Mouse (Mus musculus) 416B (cell line): ENCODE data around the gene Rev1.
"Not testable (repeated sequence)": the region's sequence is repeated elsewhere in the genome, so short reads cannot be mapped to it uniquely, and the experiment has no call there.

Experiments used
- DNase-seq: peaks from one replicate; pipeline ENCODE4 v3.0.0; 2011; ENCODE audit warnings: low read depth

Gene Rev1

DNA sequence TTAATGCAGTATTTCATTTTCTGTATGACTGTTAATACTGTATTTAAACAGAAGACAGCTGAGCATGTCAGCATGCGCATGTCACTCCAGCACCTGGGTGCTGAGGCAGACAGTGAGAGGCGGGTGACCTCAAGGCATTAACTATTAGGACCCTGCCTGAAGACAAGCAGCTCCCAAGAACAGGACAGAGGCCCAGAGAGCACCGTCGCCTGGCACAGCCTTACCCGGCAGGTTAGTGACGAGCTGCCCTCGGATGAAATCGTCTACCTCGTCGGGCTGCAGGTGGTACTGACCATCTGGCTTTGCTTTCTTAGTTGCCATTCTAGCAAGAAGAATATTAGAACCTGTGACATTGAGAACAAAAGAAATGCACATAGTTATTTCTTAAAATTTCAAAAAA is 62.3 kb downstream of the Rev1 start:
- no peak for DNase-seq

DNA sequence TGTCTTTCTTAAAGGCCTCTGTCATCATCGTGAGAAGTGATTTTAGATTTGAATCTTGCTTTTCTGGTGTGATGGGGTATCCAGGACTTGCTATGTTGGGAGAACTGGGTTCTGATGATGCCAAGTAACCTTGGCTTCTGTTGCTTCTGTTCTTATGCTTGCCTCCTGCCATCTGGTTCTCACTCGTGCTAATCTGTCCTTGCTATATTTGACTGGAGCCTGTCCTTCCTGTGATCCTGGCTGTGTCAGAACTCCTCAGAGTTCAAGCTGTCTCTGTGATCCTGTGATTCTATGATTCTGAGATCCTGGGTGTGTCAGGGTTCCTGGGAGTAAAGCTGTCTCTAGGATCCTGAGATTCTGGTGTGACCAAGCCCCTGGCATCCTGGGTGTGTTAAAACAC is 67.4 kb downstream of the Rev1 start:
- not testable (repeated sequence) for DNase-seq

DNA sequence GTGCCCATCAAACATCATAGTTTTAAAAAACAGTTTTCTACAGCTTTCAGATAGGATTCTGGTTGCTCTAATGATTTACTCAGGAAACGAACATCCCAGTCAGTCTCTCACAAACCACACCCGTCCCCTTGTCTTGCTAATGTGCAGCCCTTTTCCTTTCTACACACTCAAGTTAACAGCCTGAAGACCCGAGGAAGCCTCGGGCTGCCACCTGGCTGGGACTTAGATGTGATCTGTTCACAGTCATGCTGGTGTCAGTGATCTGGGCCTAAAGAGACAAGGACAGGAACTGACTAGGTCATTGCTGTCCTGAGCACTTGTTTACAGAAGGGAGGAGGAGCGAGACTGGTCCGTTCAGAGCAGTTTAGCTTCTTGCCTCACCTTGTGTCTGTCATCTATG is 71.2 kb downstream of the Rev1 start:
- no peak for DNase-seq

DNA sequence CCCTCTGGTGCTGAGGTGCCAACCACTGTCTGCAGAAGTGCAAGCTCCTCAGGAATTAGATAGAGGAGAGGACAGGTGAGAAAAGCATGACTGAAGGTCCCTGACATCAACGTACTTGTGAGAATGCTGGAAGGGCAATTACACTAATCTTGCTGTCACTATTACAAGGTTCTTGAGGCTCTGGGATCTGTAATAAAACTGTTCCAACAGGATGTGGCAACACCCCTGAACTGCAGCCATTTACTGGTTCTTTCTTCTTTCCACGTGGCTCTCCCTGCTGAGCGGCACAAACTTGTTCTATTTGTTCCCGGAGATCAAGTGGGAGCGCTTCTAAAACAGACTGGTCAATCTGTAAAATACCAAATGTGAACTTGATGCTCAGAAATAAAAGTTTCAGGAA is 74.4 kb downstream of the Rev1 start:
- DNase-seq: no peak

DNA sequence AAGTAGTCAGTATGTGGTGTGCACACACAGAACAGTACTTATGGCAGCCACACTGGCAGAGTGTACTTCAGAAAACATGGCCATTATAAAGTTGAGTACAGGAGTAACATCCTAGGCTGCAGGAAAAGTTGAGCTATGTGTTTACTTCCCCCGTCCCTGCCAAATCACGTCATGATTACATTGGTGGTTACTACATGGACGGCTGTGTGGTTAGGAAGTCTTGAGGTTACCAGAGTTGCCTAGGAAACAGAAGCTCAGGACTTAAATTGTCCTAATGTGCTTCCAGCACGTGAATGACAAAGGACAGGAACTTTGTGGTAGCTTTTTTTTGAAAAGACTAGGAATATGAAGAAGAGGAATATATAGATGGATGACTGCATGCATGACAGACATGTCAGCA is 80.0 kb downstream of the Rev1 start:
- peak; percentile 81 for DNase-seq

DNA sequence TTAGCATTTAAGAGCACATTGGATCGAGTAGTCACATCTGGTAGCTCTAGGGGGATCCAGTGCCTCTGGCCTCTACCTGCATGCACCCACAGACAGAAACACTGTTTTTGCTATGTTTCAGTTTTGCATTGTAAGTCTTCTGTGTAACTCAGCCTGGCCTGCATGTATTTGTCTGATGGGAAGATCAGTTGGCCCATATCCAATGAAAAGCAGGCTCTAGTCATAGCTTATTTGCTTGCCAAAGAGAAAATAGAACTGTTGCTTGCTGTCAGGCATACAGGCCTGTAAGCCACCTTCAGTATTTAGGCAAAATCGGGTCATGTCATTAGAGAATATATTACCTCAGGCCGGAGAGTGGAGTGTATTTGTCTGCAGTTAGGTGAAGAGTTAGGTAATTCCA is 81.5 kb downstream of the Rev1 start:
- no peak for DNase-seq

DNA sequence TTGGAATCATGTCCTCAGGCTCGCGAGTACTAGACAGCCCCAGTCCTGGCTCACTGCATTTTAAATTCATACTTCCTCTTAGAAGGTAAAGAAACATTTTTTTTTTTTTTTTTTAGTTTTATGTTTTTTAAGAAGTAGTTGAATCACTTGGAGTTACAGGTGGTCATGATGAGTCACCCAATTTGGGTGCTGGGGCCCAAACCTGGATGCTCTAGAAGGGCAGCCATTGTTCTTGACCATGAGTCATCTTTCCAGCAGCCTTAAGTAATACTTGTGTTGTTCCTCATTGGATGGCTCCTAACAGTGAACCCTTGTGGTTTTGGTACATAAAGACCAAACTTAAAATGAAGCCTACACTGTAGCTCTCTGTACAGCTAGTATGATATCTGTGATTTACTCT is 90.7 kb downstream of the Rev1 start:
- DNase-seq: peak; percentile 82

DNA sequence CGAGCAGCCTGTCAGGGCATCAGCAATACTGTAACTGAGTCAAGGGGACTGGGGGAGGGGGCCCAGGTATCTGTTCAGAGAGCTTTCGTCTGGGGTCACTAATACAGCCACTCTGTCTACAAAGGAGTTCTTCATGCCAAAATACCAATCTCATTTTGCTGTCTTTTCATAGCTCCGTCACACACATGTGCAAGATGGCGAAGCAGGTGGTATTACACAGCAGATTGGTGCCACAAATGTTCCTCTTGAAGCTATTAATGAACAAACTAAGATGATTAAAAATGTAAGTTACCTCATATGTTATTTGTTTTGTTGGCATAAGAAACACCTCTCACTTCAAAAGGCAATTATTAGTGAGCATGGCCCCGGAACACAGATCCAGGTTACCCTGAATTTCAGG is 92.2 kb downstream of the Rev1 start:
- no peak for DNase-seq

DNA sequence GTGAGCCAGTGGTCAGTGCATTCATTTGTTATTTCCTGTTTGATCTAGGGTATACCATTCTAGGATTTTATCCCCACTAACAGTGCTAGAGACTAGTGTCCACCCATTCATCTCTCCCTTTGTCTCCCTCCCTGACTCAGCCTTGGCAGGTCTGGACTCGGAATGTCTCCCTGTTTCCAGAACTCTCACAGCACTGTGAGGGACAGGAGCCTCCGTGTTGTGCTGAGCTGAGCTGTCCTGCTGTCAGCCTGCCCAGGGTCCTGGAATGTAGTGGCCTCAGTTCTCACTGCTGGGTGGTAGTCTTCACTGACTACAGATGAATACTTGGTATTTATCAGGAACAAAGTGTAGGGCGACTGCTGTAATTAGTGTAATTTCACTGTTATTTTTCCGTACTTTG is 94.1 kb downstream of the Rev1 start:
- DNase-seq: no peak

DNA sequence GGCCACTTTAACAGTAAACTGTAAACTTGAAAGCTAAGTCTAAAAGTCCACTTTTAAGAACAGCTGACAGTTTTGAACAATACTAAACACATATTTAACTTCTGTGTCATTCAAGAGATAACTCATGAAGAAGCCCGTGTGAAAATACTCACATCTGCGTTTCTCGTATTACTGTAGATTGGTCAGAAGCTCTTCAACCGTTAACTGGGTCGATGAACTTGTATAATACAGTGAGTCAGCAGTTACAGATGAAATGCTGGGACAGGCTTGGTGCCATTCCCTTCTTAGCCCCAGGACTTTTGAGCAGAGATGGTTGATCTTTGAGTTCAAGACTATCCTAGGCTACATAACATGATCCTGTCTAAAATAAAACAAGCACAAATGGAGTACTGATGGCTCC is 98.2 kb downstream of the Rev1 start:
- DNase-seq: no peak

DNA sequence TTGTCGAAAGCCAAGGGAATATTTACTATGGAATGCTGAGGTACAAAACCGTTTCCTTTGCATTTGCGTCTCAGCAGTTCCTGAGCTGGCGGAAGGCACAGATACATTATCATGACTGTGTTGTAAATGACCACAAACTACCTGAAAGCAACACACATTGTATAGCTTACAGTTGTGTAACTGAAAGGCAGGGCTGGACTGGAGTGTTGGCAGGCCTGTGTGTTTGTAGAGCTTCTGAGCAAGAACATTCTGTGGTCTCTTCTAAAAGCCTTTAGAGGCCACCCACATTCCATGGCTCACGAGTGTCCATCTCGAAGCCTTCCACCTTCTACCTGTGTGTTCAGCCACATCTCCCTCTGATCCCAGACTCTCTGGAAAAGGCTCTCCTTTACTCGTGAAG is 102.3 kb downstream of the Rev1 start:
- no peak for DNase-seq

DNA sequence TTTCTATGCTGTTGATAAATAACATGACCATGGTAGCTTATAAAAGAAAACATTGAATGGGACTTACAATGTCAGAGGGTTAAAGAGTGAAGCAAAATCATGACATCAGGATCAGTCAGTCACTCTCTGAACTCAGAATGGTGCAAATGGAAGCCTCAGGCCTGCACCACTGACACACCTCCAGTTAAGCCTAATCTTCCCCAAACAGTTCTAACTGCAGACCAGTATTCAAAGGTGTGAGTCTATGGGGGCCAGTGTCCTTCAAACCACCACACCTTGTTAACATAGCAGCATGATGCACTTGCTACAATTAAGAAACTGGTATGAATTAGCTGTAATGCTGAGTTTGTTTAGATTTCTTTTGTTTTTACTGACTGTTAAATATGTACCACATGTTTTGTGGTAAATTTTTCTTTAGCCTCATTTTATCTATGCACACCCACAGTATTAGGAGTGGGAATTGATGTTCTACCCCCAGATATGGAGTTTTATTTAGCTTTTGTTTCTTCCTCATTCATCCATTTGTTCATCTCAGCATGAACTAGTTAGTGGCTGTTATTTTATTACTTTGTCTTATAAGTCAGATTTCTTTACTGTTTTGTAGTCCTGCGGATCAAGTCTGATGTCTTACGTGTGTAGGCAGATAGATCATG is 114.9 kb downstream of the Rev1 start:
- DNase-seq: no peak

DNA sequence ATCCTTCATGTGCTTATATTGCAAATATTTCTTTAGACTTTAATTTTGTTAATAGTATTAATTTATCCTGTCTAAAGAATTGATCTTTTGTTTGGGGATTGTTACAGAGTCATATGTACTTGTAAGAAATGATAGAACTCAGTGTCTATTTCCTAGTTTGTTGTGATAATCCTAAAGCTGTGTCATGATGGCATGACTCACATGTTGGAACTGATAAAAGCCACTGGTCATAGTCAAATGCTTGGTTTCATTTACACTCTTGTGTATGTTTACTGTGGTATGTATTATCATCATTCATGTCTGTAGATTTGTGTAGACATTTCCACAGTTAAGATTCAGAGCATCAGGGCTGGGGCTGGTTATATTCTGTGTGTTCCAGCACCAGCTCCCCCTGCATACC is 117.1 kb downstream of the Rev1 start:
- peak; percentile 54 for DNase-seq

DNA sequence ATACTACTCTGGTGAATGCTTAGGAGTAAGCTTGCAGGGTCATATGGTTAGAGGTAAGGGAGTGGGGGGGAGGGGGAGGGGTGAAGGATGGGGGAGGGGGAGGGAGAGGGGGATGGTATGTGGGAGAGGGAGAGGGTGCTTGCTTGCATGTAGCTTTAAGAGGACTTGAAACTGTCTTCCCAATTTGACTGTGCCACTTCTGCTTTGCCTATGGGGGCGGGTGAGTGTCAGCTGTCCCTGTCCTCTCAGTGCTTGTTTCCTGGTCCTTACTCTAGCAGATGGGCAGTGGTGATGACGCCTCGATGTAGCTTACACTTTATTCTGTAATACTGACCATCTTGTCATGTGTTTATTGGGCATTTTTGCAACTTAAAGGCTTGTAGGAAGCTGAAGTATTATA is 117.5 kb downstream of the Rev1 start:
- DNase-seq: peak; percentile 43

DNA sequence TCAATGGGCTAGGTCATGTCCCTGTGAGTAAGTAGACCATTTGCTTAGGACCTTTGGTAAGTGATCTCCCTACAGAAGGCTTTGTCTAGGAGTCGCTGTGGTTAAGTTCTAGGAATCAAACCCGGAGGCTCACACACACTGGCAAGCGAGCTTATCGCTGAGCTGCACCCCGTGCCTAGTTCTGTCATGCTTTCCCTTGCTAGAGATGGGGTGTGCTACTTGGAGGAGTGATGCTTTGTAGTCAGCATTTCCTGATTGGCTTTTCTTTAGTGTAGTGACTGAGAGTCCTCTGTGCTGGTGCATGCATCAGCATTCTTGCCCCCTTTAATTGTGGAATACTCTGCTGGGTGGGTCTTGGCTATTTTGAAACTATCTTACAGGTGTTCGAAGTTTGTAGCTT is 118.0 kb downstream of the Rev1 start:
- peak; percentile 29 for DNase-seq

DNA sequence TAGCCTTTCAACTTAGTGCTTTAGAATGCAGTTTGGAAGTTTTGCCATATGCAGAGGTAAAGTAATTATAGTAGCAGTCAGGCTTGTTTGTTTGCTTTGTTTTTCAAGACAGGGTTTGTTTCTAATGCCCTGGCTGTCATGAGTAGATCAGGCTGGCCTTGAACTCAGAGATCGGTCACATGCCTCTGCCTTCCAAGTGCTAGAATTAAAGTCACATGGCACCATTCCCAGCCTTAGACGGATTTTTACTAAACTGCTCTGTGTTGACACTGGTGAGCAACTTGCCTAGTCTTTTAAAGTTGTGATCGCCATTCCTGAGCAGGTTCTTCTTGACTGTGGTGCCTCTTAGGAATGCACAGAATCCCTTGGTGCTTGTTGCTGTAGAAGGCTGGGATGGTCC is 122.9 kb downstream of the Rev1 start:
- no peak for DNase-seq

DNA sequence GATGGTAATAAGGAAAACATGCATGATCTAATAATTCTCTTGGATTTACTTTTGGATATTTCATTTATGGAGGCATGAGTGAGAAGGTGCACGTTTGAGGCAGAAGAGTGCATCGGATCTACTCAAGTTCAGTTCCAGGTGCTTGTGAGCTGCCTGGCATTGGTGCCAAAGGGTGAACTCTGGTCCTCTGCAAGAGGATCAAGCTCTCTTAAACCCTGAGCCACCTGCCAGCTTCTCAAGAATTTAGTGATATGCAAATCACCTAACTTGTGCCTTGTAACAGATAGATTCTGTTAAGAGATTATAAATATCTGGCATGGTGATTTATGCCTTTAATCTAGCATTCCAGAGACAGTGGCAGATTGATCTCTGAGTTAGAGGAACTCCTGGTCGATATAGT is 126.6 kb downstream of the Rev1 start:
- DNase-seq: no peak
